Mouse (Mus musculus) limb, embryonic 14.5 days (tissue): ENCODE results near the gene Slc9a6. TPM values are rescaled to one million over a fixed set of nuclear protein-coding genes. Genes with fewer than 3 reads are reported as not detected.

Experiments
- ATAC-seq: fragments of 200-750 bp; cut with Nextera tagmentation; 2 replicates; pipeline ENCODE4 v1.8.0; 2017; ENCODE audit warnings: low read depth, moderate number of reproducible peaks, moderate TSS enrichment; ENCODE audit not compliant: low FRiP score
- DNase-seq: peaks from one replicate; pipeline ENCODE4 v3.0.0-alpha.2; 2015; ENCODE audit warnings: low spot score
- H3K27ac ChIP-seq: fragments of 300-500 bp; sonication (generic); replicated peaks from 2 replicates; pipeline ENCODE4 v1.5.1; 2014; ENCODE audit warnings: low read depth, mild to moderate bottlenecking, low read length, moderate library complexity, mixed read lengths
- H3K27me3 ChIP-seq: fragments of 300-500 bp; sonication (generic); 2 replicates; pipeline ENCODE4 v1.6.1; 2014; ENCODE audit warnings: low read length, mixed read lengths; ENCODE audit not compliant: control insufficient read depth, insufficient read depth
- H3K36me3 ChIP-seq: fragments of 300-500 bp; sonication (generic); 2 replicates; pipeline ENCODE4 v1.6.1; 2014; ENCODE audit warnings: mild to moderate bottlenecking, low read length, moderate library complexity, mixed read lengths; ENCODE audit not compliant: control insufficient read depth, insufficient read depth
- H3K4me1 ChIP-seq: fragments of 300-500 bp; sonication (generic); 2 replicates; pipeline ENCODE4 v1.6.1; 2014; ENCODE audit warnings: antibody characterized with exemption, low read length, mixed read lengths; ENCODE audit not compliant: control insufficient read depth, insufficient read depth
- H3K4me2 ChIP-seq: fragments of 300-500 bp; sonication (generic); replicated peaks from 2 replicates; pipeline ENCODE4 v1.6.1; 2014; ENCODE audit warnings: low read depth, mild to moderate bottlenecking, low read length, moderate library complexity; ENCODE audit not compliant: severe bottlenecking
- H3K4me3 ChIP-seq: fragments of 300-500 bp; sonication (generic); replicated peaks from 2 replicates; pipeline ENCODE4 v1.5.1; 2014; ENCODE audit warnings: low read length
- H3K9ac ChIP-seq: fragments of 300-500 bp; sonication (generic); 2 replicates; pipeline ENCODE4 v1.6.1; 2014; ENCODE audit warnings: mild to moderate bottlenecking, low read depth, low read length, moderate library complexity; ENCODE audit not compliant: severe bottlenecking
- H3K9me3 ChIP-seq: fragments of 300-500 bp; sonication (generic); 2 replicates; pipeline ENCODE4 v1.6.1; 2016; ENCODE audit warnings: low read length; ENCODE audit not compliant: control insufficient read depth
- POLR2A ChIP-seq: fragments of 200-500 bp; IDR thresholded peaks from 2 replicates; pipeline ENCODE4 v1.8.0; 2012; ENCODE audit warnings: inconsistent platforms, mild to moderate bottlenecking, moderate library complexity, borderline replicate concordance; ENCODE audit not compliant: insufficient read depth, insufficient read length; ENCODE audit errors: extremely low read depth
- WGBS: fragments of 180-500 bp; shearing (Covaris S2); extraction: QIAGEN DNeasy Blood & Tissue Kit; methylation state at CpG from one replicate; pipeline ENCODE4 v1.1.7; 2014; 5-methylcytosine and 5-hydroxymethylcytosine counted together
- polyA plus RNA-seq, 2 experiments: library from polyadenylated mRNA; depleted of rRNA in 1 of 2; stranded (reverse) in 1 of 2; unstranded in 1 of 2; fragments of >200 nt; fragmentation: Nextera tagmentation in 1 of 2; extraction: Ambion mirVana in 1 of 2; gene quantifications; 2 replicates each; pipeline versions ENCODE4 v1.2.1 to v1.2.3; 2012 to 2014

Gene Slc9a6
- polyA plus RNA-seq, 2 experiments: 11.8 to 16.1 TPM

DNA sequence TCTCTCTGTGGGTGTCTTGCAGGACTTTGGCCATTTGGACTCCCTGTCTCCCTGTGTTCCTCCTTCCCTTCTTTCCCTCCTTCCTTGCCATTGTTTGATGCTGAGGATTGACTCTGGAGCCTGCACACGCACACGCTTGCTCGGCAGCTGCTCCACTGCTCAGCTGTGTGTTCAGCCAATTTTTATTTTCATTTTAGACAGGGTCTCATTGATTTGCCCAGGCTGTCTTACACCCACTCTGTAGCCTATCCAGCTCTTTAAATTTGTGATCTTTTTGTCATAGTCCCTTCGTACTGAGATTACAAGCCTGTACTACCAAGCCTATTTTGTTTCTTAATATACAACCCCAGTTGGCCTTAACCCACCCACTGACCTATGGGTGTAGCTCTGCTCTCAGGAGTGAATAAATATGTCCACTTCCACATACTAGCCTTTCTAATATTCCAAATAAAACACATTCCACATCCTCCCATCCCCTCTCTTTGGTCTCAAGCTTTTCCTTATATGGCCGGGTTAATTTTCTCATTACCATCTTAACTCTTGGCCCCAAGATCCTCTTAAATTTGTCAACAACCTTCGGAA lies 87.7 kb downstream of the Slc9a6 start:
- no peaks in the 10 kb centered on the region for H3K27me3 ChIP-seq
- DNase-seq (no peak), ATAC-seq (no peak)
- H3K27ac ChIP-seq: no peak overlapping the region
- no peak for TF ChIP-seq POLR2A
- no peaks in the 10 kb centered on the region for H3K9me3 ChIP-seq
- WGBS: 80% methylated on average over 6 of the region's 6 CpGs
- no peaks in the 10 kb centered on the region for H3K36me3 ChIP-seq
- no peak overlapping the region for H3K4me3 ChIP-seq
- no peak overlapping the region for H3K4me2 ChIP-seq
- no peaks in the 10 kb centered on the region for H3K4me1 ChIP-seq
- H3K9ac ChIP-seq: no peak overlapping the region

DNA sequence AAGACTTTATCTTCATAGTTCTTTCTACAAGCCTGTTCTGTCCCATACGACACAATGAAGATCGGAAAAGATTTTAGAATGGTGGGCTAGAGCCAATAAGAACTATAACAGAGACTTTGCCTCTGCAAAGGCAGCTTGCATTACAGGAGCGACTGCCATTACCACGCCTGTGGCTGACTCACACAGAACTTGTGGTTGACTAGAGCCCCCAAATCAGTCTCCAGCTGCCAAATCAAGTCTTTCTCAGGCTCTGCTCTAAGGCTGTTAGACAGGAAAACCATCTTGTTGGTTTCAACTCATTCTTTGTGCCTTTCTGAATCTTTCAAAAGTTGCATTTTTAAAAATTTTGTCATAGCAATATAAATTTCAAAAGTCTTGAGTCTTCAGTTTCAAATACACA lies 88.3 kb downstream of the Slc9a6 start:
- H3K27ac ChIP-seq: no peak overlapping the region
- WGBS: 69% methylated on average over 4 of the region's 4 CpGs
- no peak for TF ChIP-seq POLR2A
- no peaks in the 10 kb centered on the region for H3K4me1 ChIP-seq
- H3K27me3 ChIP-seq: no peaks in the 10 kb centered on the region
- no peaks in the 10 kb centered on the region for H3K36me3 ChIP-seq
- no peaks in the 10 kb centered on the region for H3K9me3 ChIP-seq
- DNase-seq (no peak), ATAC-seq (no peak)
- no peak overlapping the region for H3K4me2 ChIP-seq
- H3K9ac ChIP-seq: no peak overlapping the region
- no peak overlapping the region for H3K4me3 ChIP-seq

DNA sequence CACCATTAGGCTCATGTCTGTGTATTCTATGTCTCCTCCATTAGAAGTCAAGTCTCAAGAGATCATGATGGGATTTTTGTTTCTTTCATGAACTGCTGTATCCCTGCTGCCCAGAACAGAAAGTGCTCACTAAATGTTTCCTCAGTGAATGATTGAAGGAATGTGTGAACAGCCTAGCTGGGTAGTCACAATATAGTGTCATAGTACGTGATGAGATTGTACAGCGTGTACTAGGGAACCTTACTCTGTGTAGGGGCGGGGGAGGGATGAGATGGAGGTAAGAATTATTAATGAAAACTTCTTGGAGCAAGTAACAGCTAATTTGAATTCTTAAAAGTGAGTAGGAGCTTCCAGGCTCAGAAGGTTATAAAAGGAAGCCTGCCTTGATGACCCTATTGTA lies 91.7 kb downstream of the Slc9a6 start:
- Histone ChIP-seq H3K9me3 (no peaks in the 10 kb centered on the region), H3K27me3 (no peaks in the 10 kb centered on the region), H3K4me1 (no peaks in the 10 kb centered on the region), H3K4me3 (no peak overlapping the region), H3K36me3 (no peaks in the 10 kb centered on the region), H3K9ac (no peak overlapping the region), H3K27ac (no peak overlapping the region), H3K4me2 (no peak overlapping the region)
- no peak for DNase-seq
- TF ChIP-seq POLR2A: no peak
- no peak for ATAC-seq
- WGBS: 81% methylated on average over 3 of the region's 3 CpGs

DNA sequence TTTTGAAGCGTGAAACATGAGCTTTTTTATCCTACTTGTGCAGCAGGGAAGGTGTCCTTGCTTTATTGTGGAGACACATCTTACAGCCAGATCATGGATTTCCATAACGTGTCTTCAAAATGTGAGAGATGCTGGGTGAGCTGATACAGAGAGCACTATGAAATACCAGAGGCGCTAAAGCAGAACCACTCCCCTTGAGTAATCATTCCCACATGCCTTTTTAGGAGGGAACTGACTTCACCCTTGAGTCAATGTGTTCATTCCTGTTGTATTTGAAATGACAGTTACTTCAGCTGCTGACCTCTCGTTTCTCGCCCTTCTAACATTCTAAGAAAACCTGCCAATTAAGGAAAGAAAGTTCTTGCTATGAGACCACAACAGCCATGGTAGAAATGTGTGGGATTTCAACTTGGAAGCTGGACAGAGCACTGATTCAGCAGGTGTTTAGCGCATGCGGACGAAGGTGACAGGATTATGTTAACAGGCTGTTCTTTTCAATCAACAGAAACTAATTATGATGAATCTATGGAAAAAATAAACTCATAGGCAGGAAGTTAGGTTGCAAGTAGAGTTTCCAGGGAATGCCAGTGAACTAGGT lies 94.5 kb downstream of the Slc9a6 start:
- no peak for TF ChIP-seq POLR2A
- ATAC-seq: no peak
- Histone ChIP-seq H3K9ac (no peak overlapping the region), H3K4me1 (no peaks in the 10 kb centered on the region), H3K27ac (no peak overlapping the region), H3K27me3 (no peaks in the 10 kb centered on the region), H3K4me3 (no peak overlapping the region), H3K4me2 (no peak overlapping the region), H3K9me3 (no peaks in the 10 kb centered on the region), H3K36me3 (no peaks in the 10 kb centered on the region)
- no peak for DNase-seq
- 64% methylated on average over 8 of the region's 8 CpGs for WGBS

DNA sequence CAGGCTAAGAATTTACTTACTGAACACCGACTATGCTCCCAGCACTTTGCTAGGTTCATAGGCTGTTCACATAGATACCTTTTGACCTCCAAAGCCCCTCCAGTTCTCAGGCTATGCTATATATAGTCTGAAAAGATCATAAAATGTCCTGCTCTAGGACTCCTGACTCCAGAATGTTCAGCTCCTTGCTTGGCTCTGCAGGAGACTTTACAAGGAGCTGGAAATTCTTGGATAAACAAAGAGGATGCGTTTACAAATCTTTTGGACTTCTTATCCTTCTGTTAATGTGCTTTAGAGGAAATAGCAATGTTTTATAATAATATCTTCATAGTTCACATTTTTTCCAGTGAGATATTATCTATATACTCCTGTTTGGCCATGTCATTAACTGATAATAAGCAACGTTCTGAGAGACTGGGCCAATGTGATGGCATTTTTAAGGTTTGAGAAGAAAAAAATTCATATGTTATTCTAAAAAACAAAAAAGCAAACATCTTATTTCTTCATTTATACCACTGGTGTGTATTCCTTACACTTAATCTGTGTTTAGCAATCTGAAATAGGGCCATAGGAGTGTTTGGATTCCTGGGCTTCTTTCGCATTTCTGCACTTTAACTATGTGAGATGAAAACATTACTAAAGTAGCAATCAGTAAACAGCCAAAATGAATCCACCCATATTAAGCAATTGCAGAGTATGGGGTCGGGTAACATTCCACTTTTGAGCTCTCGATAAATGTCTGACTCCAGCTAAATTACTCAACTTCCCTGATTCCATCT lies 99.2 kb downstream of the Slc9a6 start:
- no peak for DNase-seq
- H3K4me3 ChIP-seq: no peak overlapping the region
- H3K27ac ChIP-seq: no peak overlapping the region
- H3K9ac ChIP-seq: no peak overlapping the region
- no peaks in the 10 kb centered on the region for H3K9me3 ChIP-seq
- no peaks in the 10 kb centered on the region for H3K36me3 ChIP-seq
- no peak for ATAC-seq
- H3K4me2 ChIP-seq: no peak overlapping the region
- no peak for TF ChIP-seq POLR2A
- no peaks in the 10 kb centered on the region for H3K27me3 ChIP-seq
- H3K4me1 ChIP-seq: no peaks in the 10 kb centered on the region
- 78% methylated on average over 6 of the region's 6 CpGs for WGBS
